7 mouse cellular contexts compared by ENCODE assay signal in the genomic region with DNA sequence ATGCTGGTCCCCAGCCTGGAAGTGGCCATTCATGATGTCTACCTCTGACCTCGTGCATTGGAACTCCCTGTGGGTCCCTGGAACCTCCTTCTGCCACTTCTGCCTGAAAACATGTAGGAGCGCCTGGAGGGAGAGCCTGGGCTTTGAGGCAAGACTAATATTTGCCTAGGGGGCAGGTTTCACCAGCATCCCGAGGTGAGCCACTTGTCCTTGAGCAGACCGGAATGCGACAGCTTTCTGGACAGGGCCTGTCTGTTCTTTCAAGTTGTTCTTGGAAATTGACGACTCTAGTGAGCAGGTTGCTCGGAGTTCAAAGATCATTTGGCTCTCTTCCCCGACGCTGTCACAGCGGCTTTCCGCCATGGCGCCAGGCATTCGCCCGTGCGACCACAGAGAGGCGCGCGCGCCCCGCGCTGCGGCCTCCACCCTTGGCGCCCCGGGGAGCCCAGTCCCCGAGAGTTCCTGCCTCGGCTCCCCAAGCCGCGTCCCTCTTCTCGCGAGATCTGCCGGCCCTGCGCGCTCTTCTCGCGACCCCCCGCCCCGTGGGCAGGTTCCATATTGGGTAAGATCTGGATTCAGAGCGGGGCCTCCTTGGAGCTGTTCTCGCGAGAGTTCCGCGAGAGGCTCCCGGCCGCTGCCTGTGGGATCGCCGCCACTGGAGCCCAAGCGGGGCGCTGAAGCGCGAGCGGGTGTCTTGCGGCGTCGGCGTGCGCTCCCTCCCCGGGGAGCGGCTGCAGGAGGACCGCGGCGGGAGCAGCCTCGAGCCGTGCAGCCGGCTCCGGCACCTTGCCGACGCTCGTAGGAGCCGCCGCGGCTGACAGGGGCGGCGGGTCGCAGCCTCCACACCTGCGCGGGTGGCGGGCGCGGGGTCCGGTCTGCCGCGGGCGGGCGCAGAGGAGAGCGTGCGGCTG. TPM values are rescaled to one million over a fixed set of nuclear protein-coding genes. Genes with fewer than 3 reads are reported as not detected.
DNase-seq lines count a peak whose midpoint lies in the region; ATAC-seq and TF ChIP-seq lines count a peak whose summit lies in the region.

A gene (plus strand): TSS at position 554 of the 911 bp plus-strand sequence.

- peaks cover 13% of the 10 kb centered on the region; the same call in 1 of the 2 replicates for H3K27me3 ChIP-seq in embryonic facial prominence, embryonic 12.5 days
- no peaks in the 10 kb centered on the region for H3K27me3 ChIP-seq in kidney, adult 2 months (replicated peaks; ENCODE audit: control insufficient read depth, insufficient read depth, low read length)
- H3K27me3 ChIP-seq in limb, embryonic 12.5 days: peaks cover 14% of the 10 kb centered on the region
- 0 out of 2 replicates have a peak, but pooled peaks cover 7% of the 10 kb centered on the region for H3K27me3 ChIP-seq in midbrain, embryonic 15.5 days (replicated peaks)
- H3K27me3 ChIP-seq in spleen, adult 2 months (ENCODE audit: control insufficient read depth, insufficient read depth, low read length): peaks cover 7% of the 10 kb centered on the region; the same call in 1 of the 2 replicates

- TF ChIP-seq CTCF in kidney, adult 2 months (conservative IDR thresholded peaks at IDR 0.05; ENCODE audit: insufficient read depth, insufficient read length, low read depth, low read length): peak; percentile 82
- peak; percentile 94 for TF ChIP-seq CTCF in spleen, adult 2 months (IDR thresholded peaks at IDR 0.05; ENCODE audit: extremely low read depth, insufficient read depth, insufficient read length, insufficient replicate concordance)

- peak; percentile 100 for DNase-seq in adrenal gland, postnatal 25 days
- peak; percentile 99 to 100 for DNase-seq in heart, adult 18-20 months
- peak; percentile 100 for DNase-seq in kidney, adult 2 months
- DNase-seq in spleen, adult 2 months (ENCODE audit: low read depth in 1 of 2, low spot score in 2 of 2): peak; percentile 98 to 100

- H3K36me3 ChIP-seq in embryonic facial prominence, embryonic 12.5 days: no peaks in the 10 kb centered on the region
- no peaks in the 10 kb centered on the region for H3K36me3 ChIP-seq in kidney, adult 2 months (ENCODE audit: control insufficient read depth, insufficient read depth, low read length)
- 0 out of 2 replicates have a peak, but pooled peaks cover 6% of the 10 kb centered on the region for H3K36me3 ChIP-seq in limb, embryonic 12.5 days
- no peaks in the 10 kb centered on the region for H3K36me3 ChIP-seq in midbrain, embryonic 15.5 days (replicated peaks)
- H3K36me3 ChIP-seq in spleen, adult 2 months (ENCODE audit: control insufficient read depth, insufficient read depth, low read length): 0 out of 2 replicates have a peak, but pooled peaks cover 2% of the 10 kb centered on the region

- H3K4me1 ChIP-seq in embryonic facial prominence, embryonic 12.5 days: peaks cover 29% of the 10 kb centered on the region
- peaks cover 18% of the 10 kb centered on the region for H3K4me1 ChIP-seq in kidney, adult 2 months (ENCODE audit: control insufficient read depth, insufficient read depth, low read length)
- H3K4me1 ChIP-seq in limb, embryonic 12.5 days (replicated peaks): peaks cover 31% of the 10 kb centered on the region
- H3K4me1 ChIP-seq in midbrain, embryonic 15.5 days: peaks cover 34% of the 10 kb centered on the region
- H3K4me1 ChIP-seq in spleen, adult 2 months (ENCODE audit: control insufficient read depth, insufficient read depth, insufficient read length): peaks cover 11% of the 10 kb centered on the region

- peak within 1 kb of the TSS; percentile 68 for H3K4me2 ChIP-seq in embryonic facial prominence, embryonic 12.5 days (replicated peaks)
- H3K4me2 ChIP-seq in limb, embryonic 12.5 days: peak within 1 kb of the TSS; percentile 63
- H3K4me2 ChIP-seq in midbrain, embryonic 15.5 days: peak within 1 kb of the TSS; percentile 62

- H3K9ac ChIP-seq in embryonic facial prominence, embryonic 12.5 days: peak within 1 kb of the TSS; percentile 97
- peak within 1 kb of the TSS; percentile 96 for H3K9ac ChIP-seq in limb, embryonic 12.5 days (replicated peaks)
- H3K9ac ChIP-seq in midbrain, embryonic 15.5 days: peak within 1 kb of the TSS; percentile 93

- ATAC-seq in embryonic facial prominence, embryonic 12.5 days (ENCODE audit: insufficient number of reproducible peaks, insufficient read depth, low FRiP score, low TSS enrichment): peak; percentile 91
- ATAC-seq in limb, embryonic 12.5 days (ENCODE audit: insufficient number of reproducible peaks, insufficient read depth, low FRiP score, low TSS enrichment, low read depth): peak; percentile 85
- peak; percentile 96 for ATAC-seq in midbrain, embryonic 15.5 days (replicated peaks)

- peak within 1 kb of the TSS; percentile 97 for H3K27ac ChIP-seq in embryonic facial prominence, embryonic 12.5 days
- peak within 1 kb of the TSS; percentile 94 for H3K27ac ChIP-seq in kidney, adult 2 months (ENCODE audit: insufficient read depth, low read depth, low read length)
- peak within 1 kb of the TSS; percentile 96 for H3K27ac ChIP-seq in limb, embryonic 12.5 days
- H3K27ac ChIP-seq in midbrain, embryonic 15.5 days: peak within 1 kb of the TSS; percentile 96
- peak within 1 kb of the TSS; percentile 87 for H3K27ac ChIP-seq in spleen, adult 2 months (ENCODE audit: insufficient read depth, low read length)

- H3K4me3 ChIP-seq in embryonic facial prominence, embryonic 12.5 days: peak within 1 kb of the TSS; percentile 86
- H3K4me3 ChIP-seq in kidney, adult 2 months (ENCODE audit: insufficient read depth, low read depth, low read length): peak within 1 kb of the TSS; percentile 78
- peak within 1 kb of the TSS; percentile 97 for H3K4me3 ChIP-seq in limb, embryonic 12.5 days (replicated peaks)
- peak within 1 kb of the TSS; percentile 73 for H3K4me3 ChIP-seq in midbrain, embryonic 15.5 days
- peak within 1 kb of the TSS; percentile 91 for H3K4me3 ChIP-seq in spleen, adult 2 months (ENCODE audit: extremely low read depth, insufficient read depth, insufficient read length)

- H3K9me3 ChIP-seq in embryonic facial prominence, embryonic 12.5 days: no peaks in the 10 kb centered on the region
- no peaks in the 10 kb centered on the region for H3K9me3 ChIP-seq in limb, embryonic 12.5 days
- H3K9me3 ChIP-seq in midbrain, embryonic 15.5 days: no peaks in the 10 kb centered on the region

- peak; percentile 82 for TF ChIP-seq POLR2A in kidney, adult 2 months (IDR thresholded peaks at IDR 0.05; ENCODE audit: low read depth, low read length)
- TF ChIP-seq POLR2A in spleen, adult 2 months (IDR thresholded peaks at IDR 0.05; ENCODE audit: low read depth, low read length): peak; percentile 91

- WGBS in embryonic facial prominence, embryonic 12.5 days: under 1% methylated on average over 83 of the region's 86 CpGs
- WGBS in kidney, adult 2 months: under 1% methylated on average over 86 of the region's 86 CpGs
- WGBS in limb, embryonic 12.5 days: under 1% methylated on average over 84 of the region's 86 CpGs
- WGBS in midbrain, embryonic 15.5 days: under 1% methylated on average over 86 of the region's 86 CpGs
- 1% methylated on average over 80 of the region's 86 CpGs for WGBS in spleen, adult 2 months

RNA-seq across cellular contexts. Expression of the gene that starts here (rescaled TPM):
- total RNA-seq in adrenal gland, postnatal 25 days (2021): 82.6 and 88.6 TPM in 2 replicates
- 48.8 and 52.4 TPM in 2 replicates for polyA plus RNA-seq in embryonic facial prominence, embryonic 12.5 days (2016; fragmentation: Nextera tagmentation; extraction: Ambion mirVana)
- total RNA-seq in heart, adult 18-20 months (2021): 10 to 100 TPM; 51.3 to 59.4 TPM
- polyA plus RNA-seq in kidney, adult 2 months (2012; rRNA removed): 92.2 and 97.3 TPM in 2 replicates
- polyA plus RNA-seq in limb, embryonic 12.5 days (2016; fragmentation: Nextera tagmentation; extraction: Ambion mirVana): 48.9 and 50.8 TPM in 2 replicates
- polyA plus RNA-seq in midbrain, embryonic 15.5 days (2015; fragmentation: Nextera tagmentation; extraction: Ambion mirVana): 27.5 and 27.7 TPM in 2 replicates
- polyA plus RNA-seq in spleen, adult 2 months (2012; rRNA removed): 83.1 and 93.0 TPM in 2 replicates

Comparison
In these comparisons a context has a peak if more than half of its experiments do, and no peak if none do; other contexts are left out.
1. Peak in every context shown above with its lines: DNase-seq, ATAC-seq, H3K4me3 ChIP-seq and H3K27ac ChIP-seq.